Mouse (Mus musculus) kidney, embryonic 15.5 days (tissue): ENCODE results near the gene Pax6. TPM values are rescaled to one million over a fixed set of nuclear protein-coding genes. Genes with fewer than 3 reads are reported as not detected.

Experiments
- ATAC-seq: fragments of 200-750 bp; cut with Nextera tagmentation; replicated peaks from 2 replicates; pipeline ENCODE4 v1.8.0; 2017; ENCODE audit warnings: moderate TSS enrichment; ENCODE audit not compliant: low FRiP score
- H3K27ac ChIP-seq: fragments of 300-500 bp; sonication (generic); 2 replicates; pipeline ENCODE4 v1.5.1; 2015; ENCODE audit warnings: mild to moderate bottlenecking, inconsistent platforms
- H3K27me3 ChIP-seq: fragments of 300-500 bp; sonication (generic); 2 replicates; pipeline ENCODE4 v1.6.1; 2015; ENCODE audit warnings: inconsistent platforms
- H3K36me3 ChIP-seq: fragments of 300-500 bp; sonication (generic); 2 replicates; pipeline ENCODE4 v1.6.1; 2015; ENCODE audit warnings: inconsistent platforms
- H3K4me1 ChIP-seq: fragments of 300-500 bp; sonication (generic); 2 replicates; pipeline ENCODE4 v1.6.1; 2015; ENCODE audit warnings: inconsistent platforms
- H3K4me2 ChIP-seq: fragments of 300-500 bp; sonication (generic); 2 replicates; pipeline ENCODE4 v1.6.1; 2015; ENCODE audit warnings: moderate library complexity, mild to moderate bottlenecking, inconsistent platforms
- H3K4me3 ChIP-seq: fragments of 300-500 bp; sonication (generic); replicated peaks from 2 replicates; pipeline ENCODE4 v1.5.1; 2015; ENCODE audit warnings: mild to moderate bottlenecking, inconsistent platforms
- H3K9ac ChIP-seq: fragments of 300-500 bp; sonication (generic); 2 replicates; pipeline ENCODE4 v1.6.1; 2015; ENCODE audit warnings: mild to moderate bottlenecking, inconsistent platforms
- H3K9me3 ChIP-seq: fragments of 300-500 bp; sonication (generic); replicated peaks from 2 replicates; pipeline ENCODE4 v1.6.1; 2016; ENCODE audit warnings: inconsistent platforms
- WGBS: fragments of 180-500 bp; shearing (Covaris S2); methylation state at CpG from one replicate; pipeline ENCODE4 v1.1.7; 2015; ENCODE audit warnings: mixed read lengths; 5-methylcytosine and 5-hydroxymethylcytosine counted together
- polyA plus RNA-seq: library from polyadenylated mRNA; unstranded; fragments of >200 nt; fragmentation: Nextera tagmentation; extraction: Ambion mirVana; gene quantifications from 2 replicates; pipeline ENCODE4 v1.2.1, GENCODE M21; 2015

Pax6 gene
- polyA plus RNA-seq, 1 experiment from 2014 or later: 0.19 TPM

- Histone ChIP-seq H3K36me3 (no peaks in the 10 kb centered on the region), H3K9ac (no peak overlapping the region), H3K9me3 (no peaks in the 10 kb centered on the region), H3K4me1 (no peaks in the 10 kb centered on the region), H3K27me3 (no peaks in the 10 kb centered on the region), H3K4me2 (no peak overlapping the region), H3K4me3 (no peak overlapping the region), H3K27ac (no peak overlapping the region)
- WGBS: 62% methylated on average over 8 of the region's 8 CpGs
- no peak for ATAC-seq
These were observed 46.9 kb downstream of the Pax6 start for GRCm38 (mm10) chr2:105715409-105716115.

- no peak overlapping the region for H3K9ac ChIP-seq
- no peaks in the 10 kb centered on the region for H3K27me3 ChIP-seq
- H3K36me3 ChIP-seq: no peaks in the 10 kb centered on the region
- no peak for ATAC-seq
- H3K4me1 ChIP-seq: no peaks in the 10 kb centered on the region
- WGBS: 66% methylated on average over 9 of the region's 9 CpGs
- no peak overlapping the region for H3K27ac ChIP-seq
- H3K9me3 ChIP-seq: no peaks in the 10 kb centered on the region
- no peak overlapping the region for H3K4me2 ChIP-seq
- no peak overlapping the region for H3K4me3 ChIP-seq
These were observed 58.0 kb downstream of the Pax6 start for GRCm38 (mm10) chr2:105726657-105727056.

GRCm38 (mm10) chr2:105730704-105731103 lies 62.0 kb downstream of the Pax6 start:
- no peaks in the 10 kb centered on the region for H3K36me3 ChIP-seq
- ATAC-seq: no peak
- no peak overlapping the region for H3K27ac ChIP-seq
- H3K4me2 ChIP-seq: no peak overlapping the region
- 91% methylated on average over 3 of the region's 3 CpGs for WGBS
- H3K27me3 ChIP-seq: no peaks in the 10 kb centered on the region
- H3K4me1 ChIP-seq: no peaks in the 10 kb centered on the region
- H3K9ac ChIP-seq: no peak overlapping the region
- H3K9me3 ChIP-seq: no peaks in the 10 kb centered on the region
- no peak overlapping the region for H3K4me3 ChIP-seq

- Histone ChIP-seq H3K4me2 (no peak overlapping the region), H3K9me3 (no peaks in the 10 kb centered on the region), H3K27ac (no peak overlapping the region), H3K4me3 (no peak overlapping the region), H3K9ac (no peak overlapping the region), H3K4me1 (no peaks in the 10 kb centered on the region), H3K27me3 (no peaks in the 10 kb centered on the region), H3K36me3 (no peaks in the 10 kb centered on the region)
- no peak for ATAC-seq
These were observed 67.5 kb downstream of the Pax6 start for GRCm38 (mm10) chr2:105736166-105736565.

GRCm38 (mm10) chr2:105746896-105747295 lies 78.2 kb downstream of the Pax6 start:
- no peak overlapping the region for H3K9ac ChIP-seq
- no peaks in the 10 kb centered on the region for H3K9me3 ChIP-seq
- no peak overlapping the region for H3K4me3 ChIP-seq
- no peak overlapping the region for H3K27ac ChIP-seq
- no peak overlapping the region for H3K4me2 ChIP-seq
- no peak for ATAC-seq
- WGBS: 64% methylated on average over 7 of the region's 7 CpGs
- no peaks in the 10 kb centered on the region for H3K27me3 ChIP-seq
- H3K36me3 ChIP-seq: no peaks in the 10 kb centered on the region
- no peaks in the 10 kb centered on the region for H3K4me1 ChIP-seq

Other genes starting within 250 kb of the Pax6 start
- 39.3 and 40.9 TPM in 2 replicates for gene Elp4, start 235.7 kb downstream of the Pax6 start, polyA plus RNA-seq
- gene Immp1l, start 235.7 kb downstream of the Pax6 start, polyA plus RNA-seq: 125 and 140 TPM in 2 replicates